Mouse (Mus musculus) CH12.LX (cell line): Measurements from ENCODE around the gene 4933427D14Rik. TPM values are rescaled to one million over a fixed set of nuclear protein-coding genes. Genes with fewer than 3 reads are reported as not detected.

Source experiments
- DNase-seq: peaks from one replicate; pipeline ENCODE4 v3.0.0-alpha.2; 2013; ENCODE audit errors: extremely low read depth
- H3K27ac ChIP-seq: 2 replicates; pipeline ENCODE4 v1.5.1; 2012; ENCODE audit warnings: low read depth, mild to moderate bottlenecking, control low read depth, moderate library complexity; ENCODE audit not compliant: insufficient read depth
- H3K27me3 ChIP-seq: replicated peaks from 2 replicates; pipeline ENCODE3; 2012; ENCODE audit warnings: inconsistent platforms
- H3K36me3 ChIP-seq, 2 experiments: replicated peaks in 1 of 2; 2 replicates each; pipeline versions ENCODE3 to v1.6.1; 2012; ENCODE audit warnings: inconsistent platforms in 1 of 2, low read length in 1 of 2, mild to moderate bottlenecking in 1 of 2, mixed read lengths in 1 of 2, moderate library complexity in 1 of 2; ENCODE audit not compliant: control insufficient read depth in 1 of 2, insufficient read depth in 1 of 2
- H3K4me1 ChIP-seq, 2 experiments: 2 replicates each; pipeline ENCODE4 v1.6.1; 2012; ENCODE audit warnings: inconsistent platforms in 1 of 2, moderate library complexity in 1 of 2; ENCODE audit not compliant: insufficient read depth in 2 of 2, control insufficient read depth in 1 of 2
- H3K4me2 ChIP-seq: 2 replicates; pipeline ENCODE4 v1.6.1; 2012; ENCODE audit warnings: low read depth, mild to moderate bottlenecking, control low read depth; ENCODE audit not compliant: poor library complexity, insufficient read depth, severe bottlenecking
- H3K4me3 ChIP-seq, 3 experiments: fragments of 150-350 bp in 1 of 3; sonication (generic) in 1 of 3; replicated peaks in 1 of 3; 2 replicates each; pipeline versions ENCODE3 to v1.5.1; 2011 to 2012; ENCODE audit warnings: low read depth in 2 of 3, low read length in 2 of 3, mild to moderate bottlenecking in 2 of 3, moderate library complexity in 2 of 3, control low read depth in 1 of 3, improper control_type of control experiment in 1 of 3, inconsistent platforms in 1 of 3, mixed read lengths in 1 of 3; ENCODE audit not compliant: poor library complexity in 1 of 3
- H3K79me2 ChIP-seq: replicated peaks from 2 replicates; pipeline ENCODE4 v1.6.1; 2012; ENCODE audit warnings: mild to moderate bottlenecking, moderate library complexity; ENCODE audit not compliant: control insufficient read depth, poor library complexity, insufficient read depth, severe bottlenecking; ENCODE audit errors: extremely low read depth
- H3K9ac ChIP-seq: 2 replicates; pipeline ENCODE4 v1.6.1; 2012; ENCODE audit warnings: low read depth, mild to moderate bottlenecking, control low read depth, moderate library complexity; ENCODE audit not compliant: insufficient read depth
- H3K9me3 ChIP-seq: replicated peaks from 2 replicates; pipeline ENCODE3; 2012; ENCODE audit warnings: low read length, inconsistent platforms, mixed read lengths
- BHLHE40 ChIP-seq: IDR thresholded peaks from 2 replicates; pipeline ENCODE4 v1.6.1; 2011; ENCODE audit warnings: mild to moderate bottlenecking, low read depth, low read length, improper control_type of control experiment
- CHD1 ChIP-seq: IDR thresholded peaks from 2 replicates; pipeline ENCODE4 v1.6.1; 2012; ENCODE audit warnings: low read depth, low read length, improper control_type of control experiment, inconsistent platforms
- CTCF ChIP-seq, 2 experiments: IDR thresholded peaks in 1 of 2; conservative IDR thresholded peaks in 1 of 2; 2 replicates each; pipeline ENCODE4 v1.5.1; 2011 to 2012; ENCODE audit warnings: low read depth in 2 of 2, low read length in 2 of 2, improper control_type of control experiment in 1 of 2, inconsistent platforms in 1 of 2, mild to moderate bottlenecking in 1 of 2, moderate library complexity in 1 of 2
- E2F4 ChIP-seq: IDR thresholded peaks from 2 replicates; pipeline ENCODE4 v1.6.1; 2011; ENCODE audit warnings: low read depth, low read length, improper control_type of control experiment; ENCODE audit not compliant: insufficient replicate concordance
- ETS1 ChIP-seq: conservative IDR thresholded peaks from 2 replicates; pipeline ENCODE4 v1.6.1; 2012; ENCODE audit warnings: low read depth, mild to moderate bottlenecking, inconsistent platforms, low read length, improper control_type of control experiment, moderate library complexity
- GABPA ChIP-seq: IDR thresholded peaks from 2 replicates; pipeline ENCODE4 v1.6.1; 2012; ENCODE audit warnings: low read depth, low read length, improper control_type of control experiment, inconsistent platforms; ENCODE audit not compliant: insufficient replicate concordance
- HCFC1 ChIP-seq: IDR thresholded peaks from 2 replicates; pipeline ENCODE4 v1.6.1; 2012; ENCODE audit warnings: low read depth, mild to moderate bottlenecking, inconsistent platforms, low read length, improper control_type of control experiment
- IRF4 ChIP-seq: IDR thresholded peaks from 2 replicates; pipeline ENCODE4 v1.6.1; 2014; ENCODE audit warnings: low read depth, mild to moderate bottlenecking, inconsistent platforms, low read length, improper control_type of control experiment
- JUND ChIP-seq: conservative IDR thresholded peaks from 2 replicates; pipeline ENCODE4 v1.6.1; 2011; ENCODE audit warnings: low read depth, low read length, improper control_type of control experiment
- KAT2A ChIP-seq: IDR thresholded peaks from 2 replicates; pipeline ENCODE4 v1.6.1; 2012; ENCODE audit warnings: low read length, improper control_type of control experiment, inconsistent platforms; ENCODE audit not compliant: insufficient replicate concordance
- MAZ ChIP-seq: IDR thresholded peaks from 2 replicates; pipeline ENCODE4 v1.6.1; 2012; ENCODE audit warnings: low read depth, mild to moderate bottlenecking, inconsistent platforms, low read length, improper control_type of control experiment, moderate library complexity
- MXI1 ChIP-seq: IDR thresholded peaks from 2 replicates; pipeline ENCODE4 v1.6.1; 2011; ENCODE audit warnings: mild to moderate bottlenecking, low read depth, low read length, improper control_type of control experiment
- MYC ChIP-seq: IDR thresholded peaks from 2 replicates; pipeline ENCODE4 v1.6.1; 2011; ENCODE audit warnings: low read depth, mild to moderate bottlenecking, improper control_type of control experiment, low read length
- NELFE ChIP-seq: IDR thresholded peaks from 2 replicates; pipeline ENCODE4 v1.6.1; 2011; ENCODE audit warnings: low read depth, low read length, improper control_type of control experiment
- NRF1 ChIP-seq: IDR thresholded peaks from 2 replicates; pipeline ENCODE4 v1.6.1; 2014; ENCODE audit warnings: low read depth, mild to moderate bottlenecking, inconsistent platforms, low read length, improper control_type of control experiment, moderate library complexity
- RAD21 ChIP-seq: IDR thresholded peaks from 2 replicates; pipeline ENCODE4 v1.6.1; 2011; ENCODE audit warnings: low read depth, mild to moderate bottlenecking, low read length, improper control_type of control experiment, moderate library complexity
- SMC3 ChIP-seq: IDR thresholded peaks from 2 replicates; pipeline ENCODE4 v1.6.1; 2011; ENCODE audit warnings: low read depth, low read length, improper control_type of control experiment
- TCF12 ChIP-seq: IDR thresholded peaks from 2 replicates; pipeline ENCODE4 v1.6.1; 2014; ENCODE audit warnings: low read depth, mild to moderate bottlenecking, inconsistent platforms, low read length, improper control_type of control experiment
- UBTF ChIP-seq: IDR thresholded peaks from 2 replicates; pipeline ENCODE4 v1.6.1; 2012; ENCODE audit warnings: low read depth, mild to moderate bottlenecking, inconsistent platforms, low read length, improper control_type of control experiment, moderate library complexity
- USF2 ChIP-seq: conservative IDR thresholded peaks from 2 replicates; pipeline ENCODE4 v1.6.1; 2011; ENCODE audit warnings: low read depth, low read length, improper control_type of control experiment
- ZMIZ1 ChIP-seq: IDR thresholded peaks from 2 replicates; pipeline ENCODE4 v1.6.1; 2012; ENCODE audit warnings: low read depth, mild to moderate bottlenecking, inconsistent platforms, low read length, improper control_type of control experiment
- ZNF384 ChIP-seq: IDR thresholded peaks from 2 replicates; pipeline ENCODE4 v1.6.1; 2012; ENCODE audit warnings: low read depth, low read length, improper control_type of control experiment, inconsistent platforms
- dilution Hi-C: fragments of 300-500 bp; cut with MboI; formaldehyde crosslinking; loops from 2 replicates; pipeline ENCODE4 v1.14.3; 2020; ENCODE audit warnings: low sequenced_read_pairs; ENCODE audit not compliant: extremely low pct_unique_long_range_greater_than_20kb, extremely low pct_ligation_motif_present
- in situ Hi-C: fragments of 300-500 bp; cut with MboI; formaldehyde crosslinking; loops from 3 replicates; pipeline ENCODE4 v1.14.3; 2019; ENCODE audit warnings: low sequenced_read_pairs, low pct_ligation_motif_present, low pct_unique_long_range_greater_than_20kb, mixed read lengths
- polyA plus RNA-seq: library from polyadenylated mRNA; unstranded; fragments of >175 nt; gene quantifications from 2 replicates; pipeline ENCODE4 v1.2.1, GENCODE M21; 2012; ENCODE audit warnings: low read depth; ENCODE audit not compliant: insufficient read length
- total RNA-seq, 2 experiments: library from RNA; depleted of rRNA; stranded (reverse); fragments of 300-350 nt in 1 of 2; fragments of >200 nt in 1 of 2; gene quantifications; 2 replicates each; pipeline ENCODE4 v1.2.3; 2012 to 2014

4933427D14Rik gene
- total and polyA plus RNA-seq, 3 experiments, result 6.8 to 9.3 (median 7.8) TPM

DNA sequence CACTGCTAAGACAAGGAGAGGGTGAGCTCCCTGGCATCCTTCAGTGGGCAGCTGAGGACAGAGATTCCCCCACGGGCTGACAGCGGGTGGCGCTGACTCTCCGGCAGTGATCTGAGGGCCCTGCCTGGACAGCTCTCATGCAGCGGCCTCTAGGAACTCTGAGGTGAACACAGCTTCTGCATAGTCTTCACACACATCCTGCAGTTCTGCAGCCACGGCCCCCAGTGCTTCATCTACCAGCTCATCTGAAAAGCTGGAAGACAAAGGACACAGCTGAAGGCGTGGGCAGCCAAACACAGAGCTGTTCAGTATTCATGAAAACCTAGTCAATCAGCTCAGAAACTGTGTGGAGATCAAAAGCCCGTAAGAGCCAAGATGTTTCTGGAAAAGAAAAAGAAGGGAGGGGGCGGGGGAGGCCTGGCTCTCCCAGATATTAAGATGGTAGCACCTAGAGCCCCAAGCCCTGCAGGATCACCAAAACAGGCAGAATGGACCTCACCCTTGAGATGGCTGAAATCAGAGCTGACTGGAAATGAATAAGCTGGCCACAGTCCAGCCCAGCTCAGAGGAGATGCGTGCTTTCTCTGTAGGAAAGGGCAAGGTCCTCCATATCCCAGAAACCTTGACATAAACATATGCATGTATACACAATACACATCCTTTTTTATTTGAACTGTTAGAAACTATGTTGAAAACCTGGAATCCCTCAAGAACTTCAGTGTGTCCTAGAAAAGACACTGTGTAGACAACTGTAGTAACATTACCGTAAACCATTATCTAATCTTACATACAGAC, 51.9 kb downstream of the 4933427D14Rik start:
- Histone ChIP-seq H3K4me3 (no peak overlapping the region), H3K27me3 (no peaks in the 10 kb centered on the region), H3K79me2 (no peaks in the 10 kb centered on the region), H3K27ac (no peak overlapping the region), H3K36me3 (peaks cover 30 to 78% of the 10 kb centered on the region in 2 experiments), H3K4me1 (peaks cover 0 to 8% of the 10 kb centered on the region in 2 experiments; a peak in 2 of 4 replicates), H3K9ac (no peak overlapping the region), H3K9me3 (no peaks in the 10 kb centered on the region), H3K4me2 (no peak overlapping the region)
- TF ChIP-seq ZNF384, result no peak
- no peak for TF ChIP-seq KAT2A
- no peak for TF ChIP-seq TCF12
- no peak for TF ChIP-seq JUND
- no peak for TF ChIP-seq CTCF (conservative IDR thresholded peaks at IDR 0.05 in 1 of 2, IDR thresholded peaks at IDR 0.05 in 1 of 2; ENCODE audit: low read depth in 2 of 2, low read length in 2 of 2)
- no peak for TF ChIP-seq SMC3
- no peak for TF ChIP-seq GABPA
- no peak for TF ChIP-seq NRF1
- no peak for TF ChIP-seq BHLHE40
- TF ChIP-seq IRF4, result no peak
- TF ChIP-seq MXI1, result no peak
- TF ChIP-seq CHD1, result no peak
- TF ChIP-seq ZMIZ1, result no peak
- TF ChIP-seq UBTF, result no peak
- no peak for TF ChIP-seq E2F4
- no peak for TF ChIP-seq ETS1
- TF ChIP-seq MYC, result no peak
- TF ChIP-seq MAZ, result no peak
- dilution Hi-C loops (no loop called here), in situ Hi-C loops (no loop called here)
- no peak for DNase-seq

DNA sequence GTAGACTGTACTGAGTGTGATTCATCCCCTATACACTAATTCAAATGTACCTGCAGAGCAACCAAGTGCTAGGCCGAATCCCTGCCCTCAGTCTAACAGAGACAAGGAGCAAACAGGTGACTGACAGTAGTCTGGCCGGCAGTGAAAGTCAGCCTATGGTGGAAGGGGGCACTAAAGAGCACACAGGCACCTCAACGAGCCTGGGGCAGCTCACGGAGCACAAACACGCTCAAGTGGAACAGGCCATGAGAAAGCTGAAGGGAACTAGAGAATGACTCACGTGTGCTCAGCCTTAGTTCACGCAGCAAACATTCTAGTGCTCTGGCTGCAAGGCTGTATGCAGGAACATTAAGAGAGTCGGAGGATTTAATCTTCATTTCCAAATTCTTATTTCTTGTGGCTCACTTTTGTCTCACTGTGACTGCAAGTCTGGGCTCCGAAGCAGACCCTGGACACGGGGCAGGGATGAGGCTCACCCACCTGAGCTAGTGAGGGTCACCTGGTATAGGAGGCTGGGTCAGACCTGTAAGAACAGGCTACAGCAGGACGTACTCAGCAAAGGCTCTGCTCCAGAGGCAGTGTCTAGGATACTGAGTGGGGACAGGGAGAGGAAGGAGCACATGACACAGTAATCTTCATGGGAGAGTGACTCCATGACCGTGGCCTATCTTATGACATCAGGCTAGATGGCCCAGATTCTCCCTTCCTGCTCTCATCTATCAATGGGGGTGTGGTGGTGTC, 54.0 kb downstream of the 4933427D14Rik start:
- no peak overlapping the region for H3K27ac ChIP-seq
- DNase-seq, result peak; percentile 29
- no peak overlapping the region for H3K4me3 ChIP-seq
- H3K36me3 ChIP-seq, result peaks cover 19 to 61% of the 10 kb centered on the region in 2 experiments
- H3K27me3 ChIP-seq, result no peaks in the 10 kb centered on the region
- no peaks in the 10 kb centered on the region for H3K9me3 ChIP-seq
- dilution Hi-C loops, result no loop called here
- H3K4me2 ChIP-seq, result no peak overlapping the region
- H3K79me2 ChIP-seq, result no peaks in the 10 kb centered on the region
- in situ Hi-C loops, result no loop called here
- TF ChIP-seq TCF12 (no peak), NELFE (no peak), HCFC1 (no peak), CTCF (conservative IDR thresholded peaks at IDR 0.05 in 1 of 2, IDR thresholded peaks at IDR 0.05 in 1 of 2; ENCODE audit: low read depth in 2 of 2, low read length in 2 of 2) (peak in 1 of 2 experiments; percentile 29; a peak in 2 of 4 replicates), RAD21 (no peak), NRF1 (no peak), USF2 (no peak), ZNF384 (no peak), MYC (no peak)
- TF ChIP-seq, all 38 proteins: peak for 1
- peaks cover 0 to 17% of the 10 kb centered on the region in 2 experiments; a peak in 2 of 4 replicates for H3K4me1 ChIP-seq
- no peak overlapping the region for H3K9ac ChIP-seq
